Mouse (Mus musculus): Measurements from ENCODE around the gene Gabarapl1.

Gene Gabarapl1

DNA sequence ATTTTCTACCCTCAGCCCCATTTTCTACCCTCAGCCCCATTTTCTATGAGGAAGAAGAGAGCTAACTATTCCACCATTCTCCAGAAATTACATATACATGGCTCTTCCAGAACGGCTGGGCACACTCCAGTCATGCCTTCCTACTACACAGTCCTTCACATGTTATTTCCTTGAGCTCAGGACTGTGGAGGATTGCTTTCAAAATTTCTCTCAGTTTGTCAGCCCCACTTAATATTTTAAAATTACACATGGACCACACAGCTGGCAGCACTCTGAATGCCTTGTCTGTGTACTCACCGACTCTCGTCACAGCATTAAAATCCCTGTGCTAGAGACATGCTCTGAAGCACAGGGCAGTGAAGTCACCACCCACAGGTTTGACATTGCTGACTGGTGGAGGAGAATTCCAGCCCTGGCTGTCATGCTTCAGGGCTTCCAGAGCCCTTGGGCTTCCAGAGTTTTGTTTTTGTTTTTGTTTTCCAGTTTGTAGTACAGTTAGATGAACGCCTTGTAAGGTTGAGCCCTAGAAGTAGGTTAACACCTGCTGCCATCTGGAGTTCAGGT, 1.7 kb downstream of the Gabarapl1 start:
- no peak for DNase-seq (ENCODE audit: low read depth, low spot score)

DNA sequence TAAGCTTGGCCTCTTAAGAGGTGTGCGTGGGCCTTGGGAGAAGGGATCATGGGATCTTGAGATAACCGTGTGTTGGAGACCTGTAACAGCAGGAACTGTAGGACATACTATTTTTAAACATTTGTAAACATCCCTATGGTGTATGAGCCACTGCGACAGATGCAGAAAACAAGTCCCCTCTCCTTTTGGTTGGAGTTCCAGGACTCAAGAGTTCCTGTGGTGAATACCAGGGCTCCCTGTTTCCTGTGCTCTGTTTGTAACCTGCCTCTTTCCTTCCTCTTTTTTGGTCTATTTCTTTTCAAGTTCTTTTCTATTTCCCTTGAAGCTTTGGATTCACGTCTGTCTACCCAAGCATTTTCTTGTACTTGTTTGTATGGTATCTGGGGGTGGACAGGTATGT, 2.8 kb downstream of the Gabarapl1 start:
- DNase-seq (ENCODE audit: low read depth, low spot score), result no peak

GRCm38 (mm10) chr6:129538555-129538954, 5.6 kb downstream of the Gabarapl1 start:
- peak; percentile 72 for DNase-seq (ENCODE audit: low read depth, low spot score)

DNA sequence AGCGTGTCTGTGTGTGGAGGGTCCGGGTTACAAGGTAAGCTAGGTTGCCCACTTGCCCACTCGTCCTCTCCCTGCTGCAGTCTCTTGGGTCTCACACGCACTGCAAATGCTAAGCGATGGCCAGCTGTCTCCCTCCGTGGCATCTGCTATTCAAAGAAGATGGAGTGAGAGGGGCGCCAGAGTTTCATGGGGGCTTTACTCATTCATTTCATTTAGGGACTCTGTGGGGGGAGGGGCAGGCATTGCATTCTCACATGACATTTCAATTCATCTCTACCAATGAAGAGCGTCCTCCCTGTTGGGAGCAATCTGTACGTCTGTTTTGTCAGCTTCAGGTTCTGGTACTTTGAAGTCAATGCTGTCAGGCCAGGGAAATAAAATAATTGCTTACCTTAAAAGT, 9.0 kb downstream of the Gabarapl1 start:
- DNase-seq (ENCODE audit: low read depth, low spot score), result no peak

GRCm38 (mm10) chr6:129542540-129542939, 9.6 kb downstream of the Gabarapl1 start:
- no peak for DNase-seq (ENCODE audit: low read depth, low spot score)

- peak; percentile 62 for DNase-seq (ENCODE audit: low read depth, low spot score)
These were observed 11.0 kb downstream of the Gabarapl1 start for GRCm38 (mm10) chr6:129543709-129544606.

- no peak for DNase-seq (ENCODE audit: low read depth, low spot score)
These were observed 14.3 kb downstream of the Gabarapl1 start for GRCm38 (mm10) chr6:129547277-129547676.

DNA sequence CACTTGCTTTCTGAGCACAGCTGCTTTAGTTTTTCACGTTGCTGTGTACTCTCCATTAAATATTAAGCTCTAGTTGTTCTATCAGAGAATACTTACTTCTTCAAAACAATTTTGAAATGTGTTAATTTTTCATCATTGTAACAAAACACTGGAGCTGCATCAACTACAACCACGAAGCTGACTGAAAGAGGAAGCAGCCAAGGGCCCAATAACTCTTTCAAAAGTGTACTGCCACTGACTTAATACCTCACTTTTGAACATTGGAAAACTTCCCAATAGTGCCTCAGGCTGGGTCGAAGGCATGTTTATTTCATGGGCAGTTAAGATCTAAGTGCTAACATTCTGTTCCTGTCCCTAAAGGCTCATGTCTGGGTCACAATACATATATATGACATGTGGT, 15.0 kb downstream of the Gabarapl1 start:
- no peak for DNase-seq (ENCODE audit: low read depth, low spot score)

DNA sequence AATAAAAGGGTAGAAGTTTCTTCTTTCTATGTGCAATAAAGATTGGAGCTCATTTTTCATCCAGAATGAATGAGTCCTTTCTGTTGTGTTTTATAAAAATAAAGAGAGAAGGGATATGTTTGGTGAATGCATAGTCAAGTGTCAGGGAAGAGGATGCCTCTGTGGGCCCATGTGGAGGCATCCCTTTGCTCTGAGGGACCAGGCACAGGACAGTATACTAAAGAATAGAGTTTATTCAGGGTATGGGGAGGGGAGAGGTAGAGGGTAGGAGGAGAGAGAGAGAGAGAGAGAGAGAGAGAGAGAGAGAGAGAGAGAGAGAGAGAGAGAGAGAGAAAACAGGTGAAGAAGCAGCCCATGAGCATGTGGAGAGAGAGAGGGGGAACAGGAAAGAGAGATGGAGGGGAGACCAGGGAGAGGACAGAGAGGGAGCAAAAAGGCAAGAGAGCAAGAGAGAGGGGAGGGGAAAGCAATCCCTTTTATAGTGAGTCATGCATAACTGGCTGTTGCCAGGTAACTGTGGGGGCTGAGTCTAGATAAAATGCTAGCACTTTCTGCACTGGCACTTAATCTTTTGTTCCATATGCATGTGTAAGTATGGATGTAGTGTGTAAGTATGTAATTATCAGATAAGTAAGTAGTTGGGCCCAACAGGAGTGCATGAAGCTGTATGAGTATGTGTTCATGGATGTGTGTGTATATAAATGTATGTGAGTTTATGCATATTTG, 24.5 kb downstream of the Gabarapl1 start:
- no peak for DNase-seq (ENCODE audit: low read depth, low spot score)

- DNase-seq (ENCODE audit: low read depth, low spot score), result no peak
These were observed 26.1 kb downstream of the Gabarapl1 start for GRCm38 (mm10) chr6:129558946-129559640.

DNA sequence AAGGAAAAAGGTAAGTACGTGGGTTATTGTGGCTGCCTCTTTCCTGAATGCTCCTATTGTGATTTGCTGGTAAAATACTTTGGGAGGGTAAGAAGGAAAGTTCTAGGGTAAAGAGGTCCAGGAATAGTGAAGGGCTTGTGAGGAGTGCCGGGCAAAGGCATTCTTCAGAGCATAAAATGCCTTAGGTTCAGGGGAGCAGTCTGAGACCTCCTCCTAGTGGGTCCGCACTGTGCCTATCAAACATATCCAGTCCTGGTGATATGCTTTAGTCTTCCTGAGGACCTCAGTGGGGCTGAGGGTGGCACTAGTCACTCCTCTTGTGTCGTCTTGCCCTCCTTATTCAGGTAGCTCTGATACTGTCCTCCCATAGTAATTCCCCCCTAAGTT, 26.7 kb downstream of the Gabarapl1 start:
- no peak for DNase-seq (ENCODE audit: low read depth, low spot score)

GRCm38 (mm10) chr6:129565257-129565656, 32.3 kb downstream of the Gabarapl1 start:
- DNase-seq (ENCODE audit: low read depth, low spot score), result no peak

DNA sequence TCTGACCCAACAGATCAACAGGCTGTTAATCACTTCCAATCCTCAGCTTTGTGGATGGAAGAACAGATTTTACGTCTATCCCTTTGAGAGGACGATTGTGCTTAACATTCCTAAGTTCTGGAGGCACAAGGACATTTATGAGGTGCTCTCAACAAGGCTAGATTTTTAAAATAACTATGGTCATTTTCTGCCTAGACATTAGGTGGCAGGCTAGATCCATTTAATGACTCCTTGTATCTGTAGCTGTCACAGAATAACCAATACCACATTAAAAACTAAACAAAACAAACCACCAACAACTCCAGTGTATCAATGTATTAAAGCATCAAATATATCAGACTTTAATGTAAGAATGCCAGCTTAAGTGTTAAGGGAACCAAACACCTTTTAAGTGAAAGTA, 42.4 kb downstream of the Gabarapl1 start:
- DNase-seq (ENCODE audit: low read depth, low spot score), result no peak

- no peak for DNase-seq (ENCODE audit: low read depth, low spot score)
These were observed 44.6 kb downstream of the Gabarapl1 start, which contains the start of gene Klre1 for GRCm38 (mm10) chr6:129577605-129578004. TSS of gene Klre1 (plus strand) at chr6:129577905.

DNA sequence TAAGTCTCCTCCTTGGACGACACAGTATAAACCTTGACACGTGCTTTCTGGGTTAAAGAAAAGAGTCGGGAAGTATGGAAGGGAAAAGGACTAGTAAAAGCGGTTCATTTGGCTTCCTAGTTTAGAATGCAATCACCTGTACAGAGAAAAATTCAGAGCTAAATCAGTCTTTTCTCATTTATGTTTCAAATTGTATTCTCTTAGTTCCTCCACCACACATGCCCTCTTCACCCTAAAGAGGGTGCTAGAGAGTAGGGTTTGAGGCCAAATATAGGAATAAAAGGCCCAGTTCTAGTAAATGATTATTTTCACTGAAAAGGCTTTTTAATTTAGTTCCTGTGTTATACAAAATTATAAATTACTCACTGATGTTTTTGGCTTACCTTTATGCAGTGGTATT, 48.3 kb downstream of the Gabarapl1 start:
- no peak for DNase-seq (ENCODE audit: low read depth, low spot score)

- DNase-seq (ENCODE audit: low read depth, low spot score), result no peak
These were observed 48.9 kb downstream of the Gabarapl1 start for GRCm38 (mm10) chr6:129581896-129582295.

DNA sequence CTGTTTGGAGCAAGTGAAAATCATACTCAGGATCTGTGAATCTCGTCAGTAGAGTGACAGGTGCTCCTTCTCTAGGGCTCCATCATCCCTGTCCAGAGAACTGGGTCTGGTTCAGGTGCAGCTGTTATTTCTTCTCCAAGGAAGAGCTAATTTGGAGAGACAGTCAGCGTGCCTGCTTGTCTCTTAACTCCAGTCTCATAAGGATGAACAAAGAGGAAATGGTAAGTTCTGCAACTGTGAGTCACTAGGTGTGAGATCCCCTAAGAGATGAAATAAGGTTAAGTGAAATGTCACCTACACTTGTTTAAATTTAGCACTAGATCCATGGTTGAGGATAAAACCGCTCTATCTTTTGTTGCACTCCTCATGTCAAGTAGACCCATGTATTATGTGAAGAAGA, 50.1 kb downstream of the Gabarapl1 start:
- DNase-seq (ENCODE audit: low read depth, low spot score), result no peak

DNA sequence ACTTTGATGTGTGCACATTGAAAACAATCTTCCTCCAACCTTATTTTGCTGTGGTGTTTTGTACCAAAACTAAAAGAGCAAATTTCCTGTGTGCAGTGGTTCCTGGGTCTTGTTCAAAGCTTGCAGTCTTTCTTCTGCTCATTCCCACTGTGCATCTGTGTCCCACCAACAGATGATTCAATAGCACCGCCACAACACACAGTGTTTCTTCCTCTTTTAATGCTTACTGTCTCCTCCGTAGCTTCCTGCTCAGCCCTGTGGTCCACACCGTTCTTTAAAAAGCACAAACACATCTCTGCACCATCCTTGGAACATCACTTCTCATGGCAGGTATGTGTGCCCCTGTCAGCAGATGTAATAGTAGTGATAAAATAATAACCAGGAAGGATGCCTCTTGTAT, 58.5 kb downstream of the Gabarapl1 start, which contains the start of gene Klrd1:
Gene Klrd1 (plus strand): TSS at position 275 of the 400 bp plus-strand sequence.
- DNase-seq (ENCODE audit: low read depth, low spot score), result no peak
